Mouse (Mus musculus) erythroblast, embryonic 14.5 days (primary cell): ENCODE measurements at regions not wholly inside any gene's neighbourhood (a gene's known extent, or its start where the extent isn't known, plus 50 kb on each side); places are given as distances from the start of the nearest gene placed in this dataset.

Source experiments
- GATA1 ChIP-seq: IDR thresholded peaks from 2 replicates; pipeline ENCODE4 v1.6.1; 2012; ENCODE audit warnings: low read length, inconsistent platforms, mixed read lengths
- TAL1 ChIP-seq: IDR thresholded peaks from 3 replicates; pipeline ENCODE4 v1.6.1; 2012; ENCODE audit warnings: low read length, inconsistent platforms, mixed read lengths

DNA sequence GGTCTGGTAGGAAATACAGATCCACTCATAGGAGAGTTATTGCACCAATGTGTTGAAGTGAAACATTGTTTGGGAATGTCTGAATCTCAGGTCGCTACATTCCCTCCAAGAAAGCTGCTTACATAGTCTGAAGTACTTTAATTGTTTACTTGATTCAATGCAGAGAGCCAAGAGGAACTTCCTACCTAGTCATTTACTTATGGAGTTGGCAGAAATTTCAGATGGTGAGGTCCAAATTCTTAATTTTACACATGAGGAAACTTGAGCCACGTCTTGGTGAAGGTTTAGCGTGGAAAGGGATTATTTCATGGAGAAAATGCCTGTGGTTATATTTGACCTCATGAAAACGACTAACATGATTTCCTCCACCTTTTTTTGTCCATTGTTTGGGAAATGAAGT lies 131.5 kb downstream of the Otol1 start:
- no peak for TF ChIP-seq GATA1
- no peak for TF ChIP-seq TAL1
